Mouse (Mus musculus): Measurements from ENCODE around the gene Cep63.

DNA sequence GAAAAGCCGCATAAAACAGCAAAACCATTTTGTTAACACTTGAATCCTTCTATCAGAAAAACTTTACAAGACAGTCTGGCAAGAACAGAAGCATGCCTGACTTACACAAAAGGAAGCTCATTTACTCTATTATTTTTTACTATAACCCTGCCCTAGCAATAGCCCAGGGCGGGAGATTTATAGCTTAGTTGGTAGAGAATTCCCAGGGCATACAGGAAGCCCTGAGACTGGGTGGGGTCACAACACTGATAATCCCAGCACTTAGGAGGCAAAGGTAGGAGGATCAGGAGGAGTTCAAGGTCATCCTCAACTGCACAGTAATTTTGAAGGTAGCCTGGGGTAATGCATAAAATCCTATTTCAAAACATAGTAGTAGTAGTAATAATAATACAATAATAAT, 24.7 kb downstream of the Cep63 start:
- no peak for TF ChIP-seq EP300 (IDR thresholded peaks at IDR 0.05; ENCODE audit: low read depth)
- TF ChIP-seq CTCF (IDR thresholded peaks at IDR 0.05; ENCODE audit: low read depth) = no peak

Data from liver, postnatal 0 days (tissue).